Mouse (Mus musculus): ENCODE results near the gene Txndc11. TPM values are rescaled to one million over a fixed set of nuclear protein-coding genes. Genes with fewer than 3 reads are reported as not detected.

Gene Txndc11
- polyA plus RNA-seq, 1 experiment from 2014 or later: 30.2 TPM

Small RNA genes within 50 kb of the gene (microRNA-seq; reads per million reads assigned to microRNA genes)
- gene Gm23935: 44.8 reads per million, percentile 45 among the genes with 10 or more reads in this experiment

Other genes with a start within 250 kb of the Txndc11 start
- gene Snn, start 73.7 kb downstream of the Txndc11 start, polyA plus RNA-seq (2015; fragmentation: Nextera tagmentation; extraction: Ambion mirVana): 129 and 134 TPM in 2 replicates
- gene Litaf, start 68.5 kb downstream of the Txndc11 start, polyA plus RNA-seq (2015; fragmentation: Nextera tagmentation; extraction: Ambion mirVana): 22.7 and 25.4 TPM in 2 replicates
- gene Zc3h7a, start 41.7 kb upstream of the Txndc11 start, polyA plus RNA-seq (2015; fragmentation: Nextera tagmentation; extraction: Ambion mirVana): 73.4 and 79.7 TPM in 2 replicates
- gene Rsl1d1, start 68.7 kb upstream of the Txndc11 start, polyA plus RNA-seq (2015; fragmentation: Nextera tagmentation; extraction: Ambion mirVana): 125 and 127 TPM in 2 replicates
- 39.6 and 41.9 TPM in 2 replicates for gene Gspt1, start 119.7 kb upstream of the Txndc11 start, polyA plus RNA-seq (2015; fragmentation: Nextera tagmentation; extraction: Ambion mirVana)
- gene Tnfrsf17, start 179.2 kb upstream of the Txndc11 start, polyA plus RNA-seq (2015; fragmentation: Nextera tagmentation; extraction: Ambion mirVana): not detected in 2 replicates
- gene Snx29, start 188.3 kb upstream of the Txndc11 start, polyA plus RNA-seq (2015; fragmentation: Nextera tagmentation; extraction: Ambion mirVana): 16.8 and 19.3 TPM in 2 replicates

Measured in midbrain, embryonic 16.5 days (tissue).